Mouse (Mus musculus) heart, postnatal 14 days (tissue): ENCODE measurements around the gene Kctd13. TPM values are rescaled to one million over a fixed set of nuclear protein-coding genes. Genes with fewer than 3 reads are reported as not detected.

Experiments
- DNase-seq, 2 experiments: peaks; one replicate each; pipeline ENCODE4 v3.0.0; 2021 to 2022
- intact Hi-C: fragments of 180-260 bp; cut with DNase I; formaldehyde crosslinking; loops from one replicate; pipeline ENCODE4 v1.15.1; 2025
- total RNA-seq, 2 experiments: library from RNA; stranded (reverse); gene quantifications; 2 replicates each; pipeline ENCODE4 v1.2.3; 2021

Gene Kctd13
- total RNA-seq, 2 experiments from 2014 or later: 6.9 to 7.6 TPM

DNA sequence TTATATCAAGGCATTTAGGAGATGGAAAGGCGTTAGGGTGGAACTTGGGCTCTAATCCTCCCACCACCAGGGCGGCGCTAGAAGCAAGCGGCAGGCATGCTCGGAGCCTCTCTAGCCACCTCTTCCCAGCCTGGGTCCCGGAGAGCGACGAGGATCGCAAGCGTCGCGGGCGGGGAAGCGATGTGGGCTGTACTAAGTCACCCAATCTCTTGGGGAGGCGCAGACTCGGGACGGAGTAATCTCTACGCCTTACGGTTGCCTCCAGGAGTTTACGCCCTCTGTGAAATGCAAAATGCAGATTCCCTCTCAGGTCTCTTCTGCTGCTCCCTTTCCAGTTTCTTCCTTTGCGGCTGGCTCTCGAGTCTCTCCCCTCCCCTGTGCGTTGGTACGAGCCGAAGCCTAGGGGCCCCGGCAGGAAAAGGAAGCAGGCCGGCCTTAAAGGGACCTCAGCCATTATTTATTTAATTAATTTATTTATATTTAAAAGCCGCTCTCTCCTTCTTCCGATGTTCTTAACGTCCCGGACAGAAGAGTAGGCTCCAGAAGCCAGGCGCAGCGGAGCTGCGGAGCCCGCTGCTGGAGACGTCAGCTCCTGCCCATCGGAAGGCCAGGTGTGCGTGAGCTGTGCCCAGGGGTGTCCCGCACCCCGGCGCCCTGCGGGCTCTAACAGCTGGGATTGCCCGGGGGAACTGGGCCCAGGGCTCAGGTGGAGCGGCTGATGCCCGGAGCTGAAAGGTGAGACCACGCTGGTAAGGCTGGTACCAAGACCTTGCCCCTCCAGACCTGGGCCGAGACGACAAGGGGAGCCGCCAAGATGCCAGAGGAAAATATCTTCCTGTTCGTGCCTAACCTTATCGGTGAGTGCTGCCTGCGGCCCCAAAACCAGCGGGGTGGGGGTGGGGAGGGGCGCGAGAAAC is 47.5 kb downstream of the Kctd13 start, which contains the start of gene Cdiptos:
Gene Cdiptos, minus strand, starts transcription at position 149 of the 917 bp plus-strand sequence.
- intact Hi-C loops: loop anchor here (2.0 kb wide), 2 partner anchors 25 to 39 kb away; partner anchors contain the start of genes Mvp and Sez6l2
- DNase-seq: peak; percentile 97 to 98

DNA sequence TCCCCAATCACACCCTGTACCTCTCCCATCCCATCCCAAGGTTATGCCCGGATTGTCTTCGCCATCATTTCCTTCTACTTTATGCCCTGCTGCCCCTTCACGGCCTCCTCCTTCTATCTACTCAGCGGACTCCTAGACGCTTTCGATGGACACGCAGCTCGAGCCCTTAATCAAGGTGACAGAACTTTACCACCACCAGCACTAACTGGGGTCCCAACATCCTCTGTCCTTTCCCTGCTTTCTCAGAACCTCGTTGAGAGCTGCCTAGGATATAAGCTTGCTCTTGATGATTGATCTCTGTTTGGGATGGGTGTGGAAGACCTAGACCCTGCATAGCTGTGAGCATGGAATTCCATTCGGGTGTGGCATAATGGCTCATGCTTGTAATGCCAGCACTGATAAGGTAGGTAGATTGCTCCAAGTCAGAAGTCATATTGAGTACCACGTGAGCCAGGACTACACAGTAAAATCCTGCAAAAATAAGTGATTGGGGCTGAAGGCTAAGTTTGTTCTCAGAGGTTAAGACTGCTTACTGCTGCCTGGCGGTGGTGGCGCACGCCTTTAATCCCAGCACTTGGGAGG is 48.3 kb downstream of the Kctd13 start:
- no peak for DNase-seq
- intact Hi-C loops: loop anchor here (2.0 kb wide), 2 partner anchors 26 to 38 kb away; partner anchors contain the start of genes Mvp and Sez6l2

DNA sequence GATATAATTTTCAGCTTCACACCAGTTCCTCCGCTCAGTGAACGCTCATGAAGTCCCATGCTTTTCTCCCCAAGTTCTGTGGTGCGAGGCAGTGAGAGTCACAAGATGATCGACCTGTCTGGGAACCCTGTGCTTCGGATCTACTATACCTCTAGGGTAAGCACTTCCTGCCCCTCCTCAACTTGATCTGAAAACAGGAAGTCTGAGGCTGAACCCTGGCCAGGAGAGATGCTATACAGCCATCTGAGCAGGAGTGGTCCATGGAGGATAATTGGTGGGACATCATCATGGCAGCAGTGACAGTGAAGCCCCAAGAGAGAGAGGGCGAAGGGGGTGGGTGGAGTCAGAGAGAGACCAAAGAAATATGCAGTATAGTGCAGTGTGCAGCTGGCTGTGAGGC is 50.2 kb downstream of the Kctd13 start:
- DNase-seq: no peak
- intact Hi-C loops: no loop called here

DNA sequence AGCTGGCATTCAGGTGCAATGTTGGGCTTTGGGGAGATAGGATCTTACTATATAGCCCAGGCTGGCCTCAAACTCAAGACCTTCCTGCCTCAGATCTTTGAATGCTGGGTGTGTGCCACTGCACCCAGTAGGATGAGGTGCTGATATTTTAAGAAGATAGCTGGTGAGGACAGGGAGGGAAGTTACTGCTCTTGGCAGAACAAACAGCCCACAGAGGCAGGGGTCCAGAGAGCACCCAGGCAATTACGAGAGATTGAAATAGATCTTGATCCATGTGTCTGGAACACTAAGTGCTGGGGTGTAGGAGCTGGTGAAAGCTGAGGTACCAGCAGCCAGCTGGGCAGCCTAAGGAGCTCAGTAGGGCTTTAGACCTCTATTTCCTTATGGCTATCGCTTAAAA is 52.9 kb downstream of the Kctd13 start:
- DNase-seq: no peak
- intact Hi-C loops: no loop called here

DNA sequence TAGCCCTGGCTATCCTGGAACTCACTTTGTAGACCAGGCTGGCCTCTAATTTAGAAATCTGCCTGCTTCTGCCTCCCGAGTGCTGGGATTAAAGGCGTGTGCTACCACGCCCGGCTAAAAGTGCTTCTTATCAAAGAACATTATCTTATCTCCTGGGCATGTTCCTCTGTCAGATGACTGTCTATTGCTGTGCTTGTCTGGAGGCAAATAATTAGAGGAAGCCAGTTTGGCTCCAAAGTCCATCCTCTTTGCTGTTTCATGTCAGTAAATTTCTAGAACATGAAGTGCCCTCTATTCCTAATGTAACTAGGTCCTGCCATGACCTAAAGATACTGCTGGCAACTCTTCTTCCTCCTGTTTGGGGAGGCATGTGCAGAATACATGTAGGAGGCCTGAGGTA is 53.4 kb downstream of the Kctd13 start:
- no peak for DNase-seq
- intact Hi-C loops: no loop called here

DNA sequence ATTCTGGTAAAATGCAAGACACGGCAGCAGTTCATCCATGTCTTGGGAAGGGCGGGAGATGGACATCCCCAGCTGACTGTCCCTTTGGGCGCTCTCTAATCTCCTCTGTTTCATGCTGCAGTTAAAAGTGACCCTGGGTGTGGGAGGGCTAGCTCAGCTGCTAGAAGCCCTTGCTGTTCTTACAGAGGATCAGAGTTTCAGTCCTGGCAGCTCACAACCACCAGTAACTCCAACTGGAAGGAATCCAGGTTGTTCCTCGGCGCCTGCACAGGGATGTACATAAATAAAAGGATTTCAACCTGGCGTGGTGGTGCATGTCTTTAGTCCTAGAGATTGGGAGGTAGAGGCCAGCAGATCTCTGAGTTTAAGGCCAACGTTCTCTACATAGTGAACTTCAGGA is 54.4 kb downstream of the Kctd13 start:
- DNase-seq: no peak
- intact Hi-C loops: no loop called here

DNA sequence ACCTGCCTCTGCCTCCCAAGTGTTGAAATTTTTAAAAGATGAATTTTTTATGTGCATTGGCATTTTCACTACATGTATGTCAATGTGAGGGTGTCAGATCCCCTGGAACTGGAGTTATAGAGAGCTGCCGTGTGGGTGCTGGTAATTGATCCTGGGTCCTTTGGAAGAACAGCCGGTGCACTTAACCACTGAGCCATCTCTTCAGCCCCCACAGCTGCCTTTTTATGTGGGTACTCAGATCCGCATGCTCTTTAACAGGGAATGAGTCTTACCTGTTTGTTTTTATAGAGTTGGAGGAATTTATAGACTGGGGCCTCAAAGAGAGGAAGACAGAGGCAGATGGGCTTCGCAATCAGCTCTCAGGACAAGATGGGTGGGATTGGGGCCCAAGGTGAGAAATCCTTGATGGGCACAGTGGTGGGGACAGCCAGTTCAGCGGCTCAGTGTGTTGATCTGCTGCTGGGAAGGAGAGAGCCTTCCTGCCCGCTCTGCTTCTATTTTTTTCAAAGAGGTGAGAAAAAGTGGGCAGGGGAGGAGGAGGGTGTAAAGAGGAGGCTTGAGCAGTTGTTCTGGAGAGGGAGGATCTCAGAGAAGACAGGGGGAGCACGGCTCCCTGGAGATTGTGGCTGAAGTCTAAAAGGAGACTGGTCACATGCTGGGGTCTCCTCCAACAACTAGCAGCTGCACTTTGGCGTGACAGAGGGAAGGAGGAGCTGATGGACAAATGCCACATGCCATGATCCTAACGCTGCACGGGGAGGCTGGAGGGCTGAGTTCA is 56.2 kb downstream of the Kctd13 start:
- peak in 1 of 2 experiments; percentile 44 for DNase-seq
- intact Hi-C loops: no loop called here

DNA sequence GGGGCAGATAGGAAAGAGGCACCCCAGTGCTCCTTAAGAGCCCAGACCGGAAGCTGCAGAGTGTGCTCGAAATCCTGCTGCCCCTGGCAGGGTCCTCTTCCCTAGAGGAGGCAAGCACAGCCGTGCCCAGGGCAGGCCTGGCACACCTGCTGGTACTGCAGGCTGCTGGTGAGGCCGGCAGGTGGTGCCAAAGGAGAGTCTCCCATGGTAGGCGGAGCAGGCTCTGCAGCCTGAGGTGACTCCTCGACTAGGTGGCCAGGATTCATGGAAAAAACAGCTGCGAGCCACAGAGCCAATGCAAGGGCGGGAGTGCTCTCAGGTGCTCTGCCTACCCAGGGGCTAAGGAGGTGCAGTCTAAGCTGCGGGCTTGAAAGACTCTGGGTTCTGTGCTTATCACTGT is 57.6 kb downstream of the Kctd13 start:
- peak; percentile 36 to 62 for DNase-seq
- intact Hi-C loops: loop anchor here (2.0 kb wide), 1 partner anchor 118 kb away; no protein-coding TSS in a partner anchor

DNA sequence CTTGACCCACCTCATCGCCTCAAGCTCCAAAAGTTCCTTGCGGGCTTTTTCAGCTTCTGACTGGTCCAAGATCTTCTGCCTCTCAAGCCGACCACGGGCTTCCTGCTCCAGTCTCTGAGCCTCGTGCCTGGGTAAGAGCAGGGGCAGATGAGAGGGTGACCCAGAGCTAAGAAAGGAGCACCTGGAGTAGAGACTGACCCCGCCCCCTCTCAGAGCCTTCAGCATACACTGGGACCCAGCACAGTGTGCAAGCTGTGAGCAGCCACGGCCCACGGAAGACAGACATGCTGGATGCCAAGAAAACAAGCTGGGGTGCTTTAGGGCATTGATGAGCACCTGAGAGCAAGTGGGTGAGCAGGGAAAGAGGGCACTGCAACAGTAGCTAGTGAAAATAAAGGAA is 60.1 kb downstream of the Kctd13 start:
- intact Hi-C loops: no loop called here

More for the DNA sequence above, 60.1 kb downstream of the Kctd13 start:
- no peak for DNase-seq

Other genes starting within 250 kb of the Kctd13 start
- 10 to 100 TPM; 49.2 to 51.2 TPM for gene Bola2, start 233.5 kb upstream of the Kctd13 start, total RNA-seq
- 1 to 10 TPM; 5.7 to 7.7 TPM for gene Slx1b, start 233.1 kb upstream of the Kctd13 start, total RNA-seq
- gene Coro1a, start 221.1 kb upstream of the Kctd13 start, total RNA-seq: 10 to 100 TPM in 1 of 2 experiments, 1 to 10 TPM in 1; 8.8 to 28.1 TPM
- gene Mapk3, start 169.3 kb upstream of the Kctd13 start, total RNA-seq: 10 to 100 TPM; 69.8 to 77.4 TPM
- 1 to 10 TPM; 3.1 to 3.8 TPM for gene Gdpd3, start 162.5 kb upstream of the Kctd13 start, total RNA-seq
- gene Ypel3, start 151.9 kb upstream of the Kctd13 start, total RNA-seq: 10 to 100 TPM; 62.9 to 77.1 TPM
- under 1 TPM; 0.44 to 0.62 TPM for gene Tbx6, start 147.4 kb upstream of the Kctd13 start, total RNA-seq
- gene Ppp4c, start 136.4 kb upstream of the Kctd13 start, total RNA-seq: 10 to 100 TPM; 38.8 to 49.6 TPM
- 10 to 100 TPM; 12.9 to 13.7 TPM for gene Fam57b, start 131.2 kb upstream of the Kctd13 start, total RNA-seq
- not detected for gene 4930451I11Rik, start 97.2 kb upstream of the Kctd13 start, total RNA-seq
- gene Doc2a, start 81.5 kb upstream of the Kctd13 start, total RNA-seq: not detected
- 1 to 10 TPM; 5.4 to 7.4 TPM for gene Hirip3, start 66.9 kb upstream of the Kctd13 start, total RNA-seq
- 10 to 100 TPM; 21.2 to 21.4 TPM for gene Ino80e, start 66.5 kb upstream of the Kctd13 start, total RNA-seq
- gene Taok2, start 44.2 kb upstream of the Kctd13 start, total RNA-seq: 10 to 100 TPM; 61.4 to 61.7 TPM
- gene Tmem219, start 6.0 kb upstream of the Kctd13 start, total RNA-seq: 10 to 100 TPM; 10.9 to 13.0 TPM
- gene Asphd1, start 20.7 kb downstream of the Kctd13 start, total RNA-seq: under 1 TPM in 1 of 2 experiments, not detected in 1; 0.60 TPM
- 10 to 100 TPM; 14.2 to 17.2 TPM for gene Sez6l2, start 21.7 kb downstream of the Kctd13 start, total RNA-seq
- 10 to 100 TPM; 63.3 to 66.1 TPM for gene Cdipt, start 47.0 kb downstream of the Kctd13 start, total RNA-seq
- gene Cdiptos, start 47.2 kb downstream of the Kctd13 start, total RNA-seq: under 1 TPM; 0.45 to 0.59 TPM
- 10 to 100 TPM; 44.6 to 45.9 TPM for gene Mvp, start 85.7 kb downstream of the Kctd13 start, total RNA-seq
- not detected for gene Pagr1b, start 87.6 kb downstream of the Kctd13 start, total RNA-seq
- 10 to 100 TPM; 15.2 to 20.6 TPM for gene Pagr1a, start 88.5 kb downstream of the Kctd13 start, total RNA-seq
- 10 to 100 TPM; 18.0 to 19.8 TPM for gene Gm42742, start 92.2 kb downstream of the Kctd13 start, total RNA-seq
- 1 to 10 TPM; 1.1 to 1.2 TPM for gene Prrt2, start 92.3 kb downstream of the Kctd13 start, total RNA-seq
- 10 to 100 TPM; 81.8 to 91.3 TPM for gene Maz, start 98.2 kb downstream of the Kctd13 start, total RNA-seq
- 1 to 10 TPM; 4.6 to 8.2 TPM for gene Kif22, start 113.6 kb downstream of the Kctd13 start, total RNA-seq
- gene Zg16, start 158.4 kb downstream of the Kctd13 start, total RNA-seq: not detected
- 1 to 10 TPM; 1.4 to 3.0 TPM for gene AI467606, start 162.5 kb downstream of the Kctd13 start, total RNA-seq
- not detected for gene Qprt, start 193.3 kb downstream of the Kctd13 start, total RNA-seq
- 1 to 10 TPM in 1 of 2 experiments, under 1 TPM in 1; 0.38 to 2.0 TPM for gene Spn, start 208.9 kb downstream of the Kctd13 start, total RNA-seq